Mouse (Mus musculus) liver, postnatal 0 days (tissue): ENCODE measurements around the gene Adora3. TPM values are rescaled to one million over a fixed set of nuclear protein-coding genes. Genes with fewer than 3 reads are reported as not detected.

ENCODE experiments used
- ATAC-seq: fragments of 200-750 bp; cut with Nextera tagmentation; 2 replicates; pipeline ENCODE4 v1.8.0; 2017; ENCODE audit warnings: mild to moderate bottlenecking, moderate library complexity
- DNase-seq: peaks from one replicate; pipeline ENCODE4 v3.0.0-alpha.2; 2016
- H3K27ac ChIP-seq: fragments of 300-500 bp; sonication (generic); 2 replicates; pipeline ENCODE4 v1.5.1; 2014; ENCODE audit warnings: antibody characterized with exemption, moderate library complexity, mild to moderate bottlenecking, low read depth
- H3K27me3 ChIP-seq: fragments of 300-500 bp; sonication (generic); 2 replicates; pipeline ENCODE4 v1.6.1; 2014; ENCODE audit warnings: low read length, control low read depth, mixed read lengths; ENCODE audit not compliant: insufficient read depth
- H3K36me3 ChIP-seq: fragments of 300-500 bp; sonication (generic); replicated peaks from 2 replicates; pipeline ENCODE4 v1.6.1; 2014; ENCODE audit warnings: mild to moderate bottlenecking, control low read depth, low read length, moderate library complexity, mixed read lengths; ENCODE audit not compliant: insufficient read depth
- H3K4me1 ChIP-seq: fragments of 300-500 bp; sonication (generic); 2 replicates; pipeline ENCODE4 v1.6.1; 2014; ENCODE audit warnings: antibody characterized with exemption, mild to moderate bottlenecking, control low read depth; ENCODE audit not compliant: insufficient read depth
- H3K4me2 ChIP-seq: fragments of 300-500 bp; sonication (generic); 2 replicates; pipeline ENCODE4 v1.6.1; 2014; ENCODE audit warnings: low read depth, mild to moderate bottlenecking, low read length, moderate library complexity, mixed read lengths
- H3K4me3 ChIP-seq: fragments of 300-500 bp; sonication (generic); 2 replicates; pipeline ENCODE4 v1.5.1; 2014; ENCODE audit warnings: low read depth, low read length
- H3K9ac ChIP-seq: fragments of 300-500 bp; sonication (generic); replicated peaks from 2 replicates; pipeline ENCODE4 v1.6.1; 2014; ENCODE audit warnings: mild to moderate bottlenecking, moderate library complexity
- H3K9me3 ChIP-seq: fragments of 300-500 bp; sonication (generic); 2 replicates; pipeline ENCODE4 v1.6.1; 2016; ENCODE audit warnings: mild to moderate bottlenecking, control low read depth, low read length, mixed read lengths
- CTCF ChIP-seq: sonication (generic); IDR thresholded peaks from 2 replicates; pipeline ENCODE4 v1.5.1; 2016; ENCODE audit warnings: antibody characterized with exemption, low read depth
- EP300 ChIP-seq: IDR thresholded peaks from 2 replicates; pipeline ENCODE4 v1.6.1; 2016; ENCODE audit warnings: antibody characterized with exemption, low read depth, mild to moderate bottlenecking
- whole genome bisulfite sequencing: fragments of 180-500 bp; shearing (Covaris S2); extraction: QIAGEN DNeasy Blood & Tissue Kit; methylation state at CpG from one replicate; pipeline ENCODE4 v1.1.7; 2014; ENCODE audit not compliant: insufficient replicate concordance; 5-methylcytosine and 5-hydroxymethylcytosine counted together
- polyA plus RNA-seq: library from polyadenylated mRNA; unstranded; fragments of >200 nt; fragmentation: Nextera tagmentation; extraction: Ambion mirVana; gene quantifications from 2 replicates; pipeline ENCODE4 v1.2.1, GENCODE M21; 2015

Adora3 gene
- polyA plus RNA-seq, 1 experiment from 2014 or later, result 0.62 TPM

DNA sequence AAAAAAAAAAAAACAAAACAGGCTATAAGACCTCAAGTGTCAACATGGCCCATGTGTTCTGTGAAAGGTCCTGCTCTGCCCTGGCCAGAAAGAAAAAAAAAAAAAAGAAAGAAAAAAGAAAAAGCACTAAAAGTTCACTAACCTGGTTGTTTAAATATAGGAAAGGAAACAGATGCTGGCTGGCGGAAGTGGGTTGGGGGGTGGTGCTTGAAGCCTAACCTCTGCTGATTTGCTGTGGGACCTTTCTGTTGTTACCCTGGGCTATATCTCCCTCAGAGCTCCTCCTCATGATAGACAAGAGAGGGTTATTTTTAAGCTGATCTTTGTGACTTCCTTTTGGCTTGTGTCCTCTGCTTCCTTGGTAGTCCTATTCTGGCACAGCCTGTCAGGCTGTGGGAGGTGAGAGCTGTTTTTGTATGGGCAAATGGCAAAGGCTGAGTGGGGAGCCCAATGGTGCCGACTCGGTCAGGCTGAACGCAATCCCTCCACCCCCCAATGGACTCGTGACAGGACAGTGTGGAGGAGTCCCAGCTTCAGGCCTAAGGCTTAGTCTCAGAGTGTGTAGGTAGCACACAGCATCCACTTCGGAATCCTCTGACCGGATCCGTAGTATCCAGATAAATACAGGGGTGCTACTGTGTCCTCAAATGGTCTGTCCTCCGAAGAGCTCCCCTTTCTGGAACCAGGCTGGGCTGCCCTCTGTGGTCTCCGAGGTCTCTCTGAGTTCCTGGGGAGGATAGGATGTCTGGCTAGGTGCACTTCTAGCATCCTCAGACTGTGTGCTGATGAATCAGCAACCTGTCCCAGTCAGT lies 21.3 kb downstream of the Adora3 start:
- Histone ChIP-seq H3K9me3 (no peaks in the 10 kb centered on the region), H3K27me3 (no peaks in the 10 kb centered on the region), H3K4me2 (peak overlapping the region; percentile 65), H3K27ac (peak overlapping the region; percentile 95), H3K9ac (peak overlapping the region; percentile 53), H3K4me3 (peak overlapping the region; percentile 24), H3K36me3 (no peaks in the 10 kb centered on the region), H3K4me1 (peaks cover 40% of the 10 kb centered on the region)
- whole genome bisulfite sequencing, result 28% methylated on average over 10 of the region's 10 CpGs
- peak; percentile 22 for ATAC-seq
- DNase-seq, result peak; percentile 59
- TF ChIP-seq CTCF (no peak), EP300 (0 out of 2 replicates have a peak, but pooled peaks have one; percentile 46)

GRCm38 (mm10) chr3:105892572-105893495 lies 22.2 kb downstream of the Adora3 start:
- Histone ChIP-seq H3K27ac (peak overlapping the region; percentile 95), H3K4me3 (no peak overlapping the region), H3K27me3 (no peaks in the 10 kb centered on the region), H3K36me3 (no peaks in the 10 kb centered on the region), H3K9me3 (no peaks in the 10 kb centered on the region), H3K4me1 (peaks cover 40% of the 10 kb centered on the region), H3K4me2 (peak overlapping the region; percentile 65), H3K9ac (0 out of 2 replicates have a peak overlapping the region, but pooled peaks have one; percentile 53)
- 36% methylated on average over 19 of the region's 19 CpGs for WGBS
- no peak for TF ChIP-seq CTCF
- TF ChIP-seq EP300, result peak; percentile 58; the same call in 1 of the 2 replicates
- ATAC-seq (peak; percentile 59), DNase-seq (peak; percentile 60)

- no peak for TF ChIP-seq CTCF
- TF ChIP-seq EP300, result no peak
- peaks cover 40% of the 10 kb centered on the region for H3K4me1 ChIP-seq
- no peaks in the 10 kb centered on the region for H3K9me3 ChIP-seq
- ATAC-seq, result no peak
- no peaks in the 10 kb centered on the region for H3K27me3 ChIP-seq
- H3K27ac ChIP-seq, result peak overlapping the region; percentile 95
- no peaks in the 10 kb centered on the region for H3K36me3 ChIP-seq
- 0 out of 2 replicates have a peak overlapping the region, but pooled peaks have one; percentile 26 for H3K9ac ChIP-seq
- H3K4me3 ChIP-seq, result no peak overlapping the region
- DNase-seq, result peak; percentile 36
- H3K4me2 ChIP-seq, result peak overlapping the region; percentile 42
- WGBS, result 36% methylated on average over 6 of the region's 6 CpGs
Measured at GRCm38 (mm10) chr3:105893941-105894391, 23.3 kb downstream of the Adora3 start.

- H3K9ac ChIP-seq, result peak overlapping the region; percentile 3; the same call in 1 of the 2 replicates
- H3K36me3 ChIP-seq, result no peaks in the 10 kb centered on the region
- no peaks in the 10 kb centered on the region for H3K9me3 ChIP-seq
- H3K4me3 ChIP-seq, result peak overlapping the region; percentile 11; the same call in 1 of the 2 replicates
- TF ChIP-seq EP300 (peak; percentile 77), CTCF (peak; percentile 95)
- peaks cover 40% of the 10 kb centered on the region for H3K4me1 ChIP-seq
- WGBS, result 21% methylated on average over 23 of the region's 23 CpGs
- peak overlapping the region; percentile 95 for H3K27ac ChIP-seq
- ATAC-seq, result peak; percentile 77
- no peaks in the 10 kb centered on the region for H3K27me3 ChIP-seq
- peak; percentile 93 for DNase-seq
- peak overlapping the region; percentile 42 for H3K4me2 ChIP-seq
Measured at GRCm38 (mm10) chr3:105894601-105895592, 24.2 kb downstream of the Adora3 start.

GRCm38 (mm10) chr3:105896811-105897210 lies 26.2 kb downstream of the Adora3 start:
- Histone ChIP-seq H3K4me1 (peaks cover 34% of the 10 kb centered on the region), H3K27me3 (no peaks in the 10 kb centered on the region), H3K36me3 (no peaks in the 10 kb centered on the region), H3K4me3 (no peak overlapping the region), H3K27ac (no peak overlapping the region), H3K9ac (no peak overlapping the region), H3K4me2 (no peak overlapping the region), H3K9me3 (no peaks in the 10 kb centered on the region)
- no peak for DNase-seq
- TF ChIP-seq EP300, result no peak
- TF ChIP-seq CTCF, result no peak
- no peak for ATAC-seq
- WGBS, result 81% methylated on average over 3 of the region's 3 CpGs
